Mouse (Mus musculus): ENCODE measurements around the gene Gm4553. TPM values are rescaled to one million over a fixed set of nuclear protein-coding genes. Genes with fewer than 3 reads are reported as not detected.
"Not testable (repeated sequence)": the region's sequence is repeated elsewhere in the genome, so short reads cannot be mapped to it uniquely, and the experiment has no call there.

The Gm4553 gene
- not detected in 2 replicates for polyA plus RNA-seq (2014; fragmentation: Nextera tagmentation; extraction: Ambion mirVana)

DNA sequence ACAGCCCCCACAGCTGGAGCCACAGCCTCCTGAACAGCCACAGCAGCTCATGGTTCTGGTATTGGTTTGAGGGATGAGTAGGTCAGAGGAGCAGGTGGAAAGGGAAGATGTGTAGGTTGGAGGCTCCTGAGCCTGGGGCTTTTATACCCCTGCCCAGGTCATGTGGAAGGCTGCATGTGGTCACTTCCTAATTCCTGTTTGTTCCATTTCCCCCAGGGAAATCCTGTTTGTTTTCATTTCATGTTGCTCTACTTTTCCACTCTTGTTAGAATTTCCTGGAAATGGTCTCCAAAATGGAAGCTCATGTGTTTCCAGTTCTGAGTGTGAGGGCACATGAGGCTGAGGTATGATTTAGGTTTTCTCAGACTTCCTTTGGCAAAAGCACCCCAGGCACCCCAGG lies at the start of gene Gm4553:
TSS of gene Gm4553 (minus strand) at position 101 of the 400 bp plus-strand sequence.
- H3K4me2 ChIP-seq; H3K9me3 ChIP-seq (ENCODE audit: low read depth, low read length); DNase-seq; H3K9ac ChIP-seq; H3K4me3 ChIP-seq (ENCODE audit: low read depth, low read length); H3K27me3 ChIP-seq (ENCODE audit: insufficient read depth, low read length); H3K36me3 ChIP-seq (ENCODE audit: insufficient read depth); H3K27ac ChIP-seq (ENCODE audit: low read depth); H3K4me1 ChIP-seq (ENCODE audit: insufficient read depth); ATAC-seq (ENCODE audit: insufficient read depth): not testable (repeated sequence)

DNA sequence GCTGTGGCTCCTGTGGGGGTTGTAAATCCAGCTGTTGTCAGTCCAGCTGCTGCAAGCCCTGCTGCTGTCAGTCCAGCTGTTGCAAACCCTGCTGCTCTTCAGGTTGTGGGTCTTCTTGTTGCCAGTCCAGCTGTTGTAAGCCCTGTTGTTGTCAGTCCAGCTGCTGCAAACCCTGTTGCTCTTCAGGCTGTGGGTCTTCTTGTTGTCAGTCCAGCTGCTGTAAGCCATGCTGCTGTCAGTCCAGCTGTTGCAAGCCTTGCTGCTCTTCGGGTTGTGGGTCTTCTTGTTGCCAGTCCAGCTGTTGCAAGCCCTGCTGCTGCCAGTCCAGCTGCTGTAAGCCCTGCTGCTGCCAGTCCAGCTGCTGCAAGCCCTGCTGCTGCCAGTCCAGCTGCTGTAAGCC lies 46.6 kb upstream of the Gm4553 start:
- not testable (repeated sequence) for ATAC-seq (ENCODE audit: insufficient read depth); DNase-seq
- WGBS = 44% methylated on average over 1 of the region's 1 CpGs

DNA sequence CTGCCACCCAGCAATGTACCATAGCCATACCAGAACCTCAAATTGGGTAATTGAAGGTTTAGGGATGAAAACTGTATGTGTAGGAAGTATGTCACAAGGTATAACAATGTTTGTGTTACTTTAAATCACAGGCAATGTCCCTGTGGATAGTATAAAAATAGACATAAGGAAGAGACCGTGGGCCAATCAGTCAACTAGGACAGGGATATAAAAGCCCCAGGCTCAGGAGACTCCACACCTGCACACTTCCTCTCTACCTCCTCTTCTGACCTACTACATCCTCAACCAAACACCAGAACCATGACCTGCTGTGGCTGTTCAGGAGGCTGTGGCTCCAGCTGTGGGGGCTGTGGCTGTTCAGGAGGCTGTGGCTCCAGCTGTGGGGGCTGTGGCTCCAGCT lies 46.0 kb upstream of the Gm4553 start, which contains the start of gene Gm7579:
TSS of gene Gm7579 (plus strand) at position 301 of the 400 bp plus-strand sequence.
- Histone ChIP-seq H3K36me3 (ENCODE audit: insufficient read depth) (no peaks in the 10 kb centered on the region), H3K4me1 (ENCODE audit: insufficient read depth) (no peaks in the 10 kb centered on the region), H3K4me2 (no peak within 1 kb of the TSS), H3K9me3 (ENCODE audit: low read depth, low read length) (no peaks in the 10 kb centered on the region), H3K9ac (no peak within 1 kb of the TSS), H3K27ac (ENCODE audit: low read depth) (no peak within 1 kb of the TSS), H3K27me3 (ENCODE audit: insufficient read depth, low read length) (no peaks in the 10 kb centered on the region), H3K4me3 (ENCODE audit: low read depth, low read length) (no peak within 1 kb of the TSS)
- no peak for TF ChIP-seq CTCF (IDR thresholded peaks at IDR 0.05; ENCODE audit: low read depth)
- WGBS = 54% methylated on average over 1 of the region's 1 CpGs
- no peak for ATAC-seq (ENCODE audit: insufficient read depth)
- DNase-seq = no peak

More for the DNA sequence above, 46.6 kb upstream of the Gm4553 start:
- not testable (repeated sequence) for H3K27me3 ChIP-seq (ENCODE audit: insufficient read depth, low read length); H3K4me2 ChIP-seq; H3K9ac ChIP-seq; H3K4me3 ChIP-seq (ENCODE audit: low read depth, low read length); H3K4me1 ChIP-seq (ENCODE audit: insufficient read depth); H3K27ac ChIP-seq (ENCODE audit: low read depth); H3K36me3 ChIP-seq (ENCODE audit: insufficient read depth); H3K9me3 ChIP-seq (ENCODE audit: low read depth, low read length)

DNA sequence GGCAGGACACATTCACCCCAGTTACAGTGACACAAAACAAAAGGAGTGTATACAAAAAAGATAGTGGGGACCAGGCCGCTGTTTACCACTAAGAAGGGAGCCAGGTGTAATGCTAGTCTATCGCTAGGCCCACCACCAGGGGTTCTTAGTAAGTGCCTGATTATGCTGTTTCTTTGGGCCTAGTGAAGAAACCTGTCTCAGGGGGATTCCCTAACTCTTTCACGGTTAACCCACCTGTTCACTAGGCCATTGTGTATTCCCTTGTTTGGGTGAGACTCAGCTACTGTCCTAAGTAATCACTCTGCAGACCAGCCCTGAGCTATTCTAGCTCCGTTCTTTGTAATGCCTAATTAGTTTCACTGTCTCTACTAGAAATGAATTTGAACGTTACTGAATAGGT lies 41.4 kb upstream of the Gm4553 start:
- H3K4me2 ChIP-seq = not testable (repeated sequence)

DNA sequence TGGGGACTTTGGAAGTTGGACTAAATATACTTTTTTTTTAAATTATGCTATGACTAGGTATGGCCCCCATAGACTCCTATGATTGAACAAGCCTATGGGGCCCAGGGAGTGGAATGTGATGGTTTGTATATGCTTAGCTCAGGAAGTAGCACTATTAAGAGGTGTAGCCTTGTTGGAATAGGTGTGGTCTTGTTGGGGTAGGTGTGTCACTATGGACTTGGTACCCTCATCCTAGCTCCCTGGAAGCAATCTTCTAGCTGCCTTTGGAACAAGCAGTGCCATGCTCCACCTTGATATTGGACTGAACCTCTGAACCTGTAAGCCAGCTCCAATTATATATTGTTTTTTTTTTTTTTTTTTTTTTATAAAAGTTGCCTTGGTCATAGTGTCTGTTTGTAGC lies 39.9 kb upstream of the Gm4553 start:
- DNase-seq (no peak), ATAC-seq (ENCODE audit: insufficient read depth) (no peak)
- Histone ChIP-seq H3K4me1 (ENCODE audit: insufficient read depth) (no peaks in the 10 kb centered on the region), H3K27me3 (ENCODE audit: insufficient read depth, low read length) (no peaks in the 10 kb centered on the region), H3K9ac (no peak overlapping the region), H3K9me3 (ENCODE audit: low read depth, low read length) (no peaks in the 10 kb centered on the region), H3K4me2 (no peak overlapping the region), H3K4me3 (ENCODE audit: low read depth, low read length) (no peak overlapping the region), H3K27ac (ENCODE audit: low read depth) (no peak overlapping the region), H3K36me3 (ENCODE audit: insufficient read depth) (no peaks in the 10 kb centered on the region)
- no peak for TF ChIP-seq CTCF (IDR thresholded peaks at IDR 0.05; ENCODE audit: low read depth)

More for the DNA sequence above, 41.4 kb upstream of the Gm4553 start:
- ATAC-seq (ENCODE audit: insufficient read depth); H3K27ac ChIP-seq (ENCODE audit: low read depth); DNase-seq; H3K27me3 ChIP-seq (ENCODE audit: insufficient read depth, low read length); H3K4me1 ChIP-seq (ENCODE audit: insufficient read depth); H3K36me3 ChIP-seq (ENCODE audit: insufficient read depth); H3K9ac ChIP-seq; H3K9me3 ChIP-seq (ENCODE audit: low read depth, low read length); H3K4me3 ChIP-seq (ENCODE audit: low read depth, low read length): not testable (repeated sequence)
- WGBS = 75% methylated on average over 5 of the region's 5 CpGs

DNA sequence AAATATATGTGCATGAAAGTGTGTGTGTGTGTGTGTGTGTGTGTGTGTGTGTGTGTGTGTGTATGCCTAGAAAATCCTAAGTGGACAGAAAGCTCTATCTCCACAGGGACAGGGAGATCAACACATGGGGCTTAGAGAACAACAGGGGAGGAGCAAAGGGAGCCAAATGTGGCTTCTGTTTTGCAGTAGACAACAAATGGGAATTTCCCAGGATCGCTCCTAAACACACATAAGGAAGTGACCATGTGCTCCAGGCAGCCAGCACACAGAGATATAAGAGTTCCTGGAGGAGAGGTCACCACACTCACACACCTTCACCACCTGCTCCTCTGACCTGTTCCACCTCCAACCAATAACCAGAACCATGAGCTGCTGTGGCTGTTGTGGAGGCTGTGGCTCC lies 35.5 kb upstream of the Gm4553 start, which contains the start of gene Krtap5-3:
TSS of gene Krtap5-3 (plus strand) at position 301 of the 400 bp plus-strand sequence.
- H3K9ac ChIP-seq = no peak within 1 kb of the TSS
- H3K4me1 ChIP-seq (ENCODE audit: insufficient read depth) = no peaks in the 10 kb centered on the region
- no peak within 1 kb of the TSS for H3K4me2 ChIP-seq
- no peaks in the 10 kb centered on the region for H3K9me3 ChIP-seq (ENCODE audit: low read depth, low read length)
- H3K27ac ChIP-seq (ENCODE audit: low read depth) = no peak within 1 kb of the TSS
- DNase-seq = no peak
- no peak within 1 kb of the TSS for H3K4me3 ChIP-seq (ENCODE audit: low read depth, low read length)
- WGBS = 45% methylated on average over 1 of the region's 1 CpGs
- no peaks in the 10 kb centered on the region for H3K36me3 ChIP-seq (ENCODE audit: insufficient read depth)
- ATAC-seq (ENCODE audit: insufficient read depth) = no peak
- H3K27me3 ChIP-seq (ENCODE audit: insufficient read depth, low read length) = no peaks in the 10 kb centered on the region
- no peak for TF ChIP-seq CTCF (IDR thresholded peaks at IDR 0.05; ENCODE audit: low read depth)

DNA sequence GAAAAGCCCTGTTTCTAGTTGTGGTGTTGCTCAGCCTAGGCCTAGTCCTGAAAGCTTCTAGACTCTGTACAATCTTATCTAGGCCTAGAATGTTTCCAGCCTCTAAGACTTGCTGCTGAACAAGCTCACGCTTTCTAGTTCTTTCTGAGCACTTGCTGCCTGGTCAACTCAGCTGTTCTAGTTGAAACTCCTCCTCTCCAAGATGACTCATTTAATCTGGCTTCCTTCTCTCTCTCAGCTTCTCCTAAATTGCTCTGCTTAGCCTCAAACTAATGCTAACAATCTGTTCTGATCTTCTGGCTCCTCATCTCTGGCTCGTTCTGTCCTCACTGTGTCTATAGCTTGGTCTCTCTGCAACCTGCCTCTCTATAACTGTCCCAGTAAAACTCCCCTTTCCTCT lies 33.2 kb upstream of the Gm4553 start:
- 61% methylated on average over 2 of the region's 2 CpGs for WGBS
- Histone ChIP-seq H3K4me3 (ENCODE audit: low read depth, low read length) (no peak overlapping the region), H3K4me1 (ENCODE audit: insufficient read depth) (no peaks in the 10 kb centered on the region), H3K4me2 (no peak overlapping the region), H3K27me3 (ENCODE audit: insufficient read depth, low read length) (no peaks in the 10 kb centered on the region), H3K9ac (no peak overlapping the region), H3K9me3 (ENCODE audit: low read depth, low read length) (no peaks in the 10 kb centered on the region), H3K27ac (ENCODE audit: low read depth) (no peak overlapping the region), H3K36me3 (ENCODE audit: insufficient read depth) (no peaks in the 10 kb centered on the region)
- DNase-seq (no peak), ATAC-seq (ENCODE audit: insufficient read depth) (no peak)
- TF ChIP-seq CTCF (IDR thresholded peaks at IDR 0.05; ENCODE audit: low read depth) = no peak

DNA sequence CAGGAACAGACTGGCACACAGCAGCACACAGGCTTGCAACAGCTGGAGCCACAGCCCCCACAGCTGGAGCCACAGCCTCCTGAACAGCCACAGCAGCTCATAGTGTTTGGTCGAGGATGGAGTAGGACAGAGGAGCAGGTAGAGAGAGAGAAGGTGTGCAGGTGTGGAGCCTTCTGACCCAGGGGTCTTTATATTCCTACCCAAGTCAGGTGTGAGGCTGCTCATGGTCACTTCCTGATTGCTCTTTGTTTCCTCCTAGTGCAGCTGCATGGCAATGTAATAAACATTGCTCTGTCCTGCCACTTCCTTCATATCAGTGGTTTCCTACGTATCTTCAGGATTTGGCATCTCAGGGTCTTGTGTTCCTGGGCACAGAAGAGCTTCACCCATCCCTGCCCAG lies 24.8 kb upstream of the Gm4553 start, which contains the start of gene Gm10153:
TSS of gene Gm10153 (minus strand) at position 101 of the 400 bp plus-strand sequence.
- Histone ChIP-seq H3K4me1 (ENCODE audit: insufficient read depth) (no peaks in the 10 kb centered on the region), H3K27ac (ENCODE audit: low read depth) (no peak within 1 kb of the TSS), H3K27me3 (ENCODE audit: insufficient read depth, low read length) (no peaks in the 10 kb centered on the region), H3K36me3 (ENCODE audit: insufficient read depth) (no peaks in the 10 kb centered on the region), H3K9ac (no peak within 1 kb of the TSS), H3K4me2 (no peak within 1 kb of the TSS), H3K4me3 (ENCODE audit: low read depth, low read length) (no peak within 1 kb of the TSS), H3K9me3 (ENCODE audit: low read depth, low read length) (no peaks in the 10 kb centered on the region)
- no peak for DNase-seq
- no peak for ATAC-seq (ENCODE audit: insufficient read depth)
- TF ChIP-seq CTCF (IDR thresholded peaks at IDR 0.05; ENCODE audit: low read depth) = no peak
- 39% methylated on average over 2 of the region's 2 CpGs for WGBS
